Mouse (Mus musculus): ENCODE measurements around the gene Fut1. TPM values are rescaled to one million over a fixed set of nuclear protein-coding genes. Genes with fewer than 3 reads are reported as not detected.
"Not testable (repeated sequence)": the region's sequence is repeated elsewhere in the genome, so short reads cannot be mapped to it uniquely, and the experiment has no call there.

Fut1 gene
- total RNA-seq, 2 experiments from 2014 or later = 0.18 TPM; not detected in 1

DNA sequence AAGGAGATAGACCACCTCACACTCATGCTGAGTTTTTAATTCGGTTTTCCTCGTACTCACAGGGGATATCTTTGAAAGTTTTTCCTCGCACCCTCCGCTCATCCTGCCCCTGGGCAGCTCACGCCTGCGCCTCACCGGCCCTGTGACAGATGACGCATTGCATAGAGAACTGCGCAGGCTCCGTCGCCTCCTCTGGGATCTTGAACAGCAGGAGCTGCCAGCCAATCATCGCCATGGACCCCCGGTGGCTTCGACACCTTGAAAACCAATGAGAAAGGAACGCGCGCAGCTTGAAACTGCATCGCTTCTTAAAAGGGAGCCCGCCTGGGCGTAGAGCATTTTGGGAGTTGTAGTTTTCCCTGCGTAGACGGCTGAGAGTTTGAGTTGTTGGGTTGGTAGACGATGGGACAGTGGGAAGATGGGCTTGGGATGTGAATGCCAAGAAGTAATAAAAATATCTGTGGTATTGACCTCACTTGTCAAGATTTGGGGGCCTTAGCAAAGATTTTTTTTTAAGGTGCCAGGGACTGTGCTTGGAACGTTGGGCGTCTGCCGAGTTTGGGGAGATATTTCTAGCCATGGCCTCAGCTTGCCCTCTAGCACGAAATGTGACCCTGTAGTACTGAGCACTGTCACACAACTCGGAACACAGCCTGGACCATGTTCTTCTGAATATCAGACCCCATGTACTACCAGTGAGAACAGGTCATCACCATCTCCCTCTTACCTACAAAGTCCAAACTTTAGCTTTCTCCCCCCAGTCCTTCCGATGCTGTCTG is 21.7 kb downstream of the Fut1 start:
- peak; percentile 94 to 98 for DNase-seq (ENCODE audit: low spot score in 2 of 2)

GRCm38 (mm10) chr7:45639561-45640027 is 22.5 kb downstream of the Fut1 start, which contains the start of gene Mamstr:
Gene Mamstr, plus strand, starts transcription at chr7:45639977.
- DNase-seq (ENCODE audit: low spot score in 2 of 2) = no peak

DNA sequence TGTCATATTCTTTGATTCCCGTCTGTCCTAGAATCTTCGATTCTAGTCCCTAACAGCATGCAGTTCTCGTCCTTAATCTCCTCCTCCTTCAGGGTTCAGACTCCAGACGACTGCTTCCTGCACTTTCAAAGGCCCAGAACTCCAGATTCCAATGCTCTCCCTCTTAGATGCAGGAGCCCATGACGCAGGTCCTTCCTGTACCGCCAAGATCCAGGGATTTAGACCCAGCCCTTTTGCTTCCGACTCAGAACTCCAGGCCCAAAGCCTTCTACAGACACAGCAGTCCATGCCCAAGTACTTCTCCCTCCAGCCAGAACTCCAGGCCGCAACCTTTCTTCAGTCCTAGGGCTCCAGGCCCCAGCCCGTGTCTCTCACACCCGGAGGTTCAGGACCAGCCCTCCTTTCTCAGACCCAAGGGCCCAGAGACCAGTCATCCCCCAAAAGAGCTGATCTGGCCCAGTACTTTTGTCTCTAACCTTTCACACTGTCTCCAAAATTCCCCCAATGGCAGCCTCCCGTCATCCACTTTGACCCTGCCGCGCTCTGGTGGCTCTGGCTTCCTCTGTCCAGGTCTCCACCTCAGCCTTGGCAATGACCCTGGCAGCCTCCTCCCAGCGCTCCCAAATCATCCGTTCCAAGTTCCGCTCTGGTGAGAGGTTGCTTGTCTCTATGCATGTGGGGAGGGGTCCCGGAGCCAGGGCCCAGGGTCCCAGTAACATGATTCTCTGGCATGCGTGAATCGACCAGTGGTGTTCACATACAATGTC is 23.3 kb downstream of the Fut1 start:
- DNase-seq (ENCODE audit: low spot score in 2 of 2) = no peak

DNA sequence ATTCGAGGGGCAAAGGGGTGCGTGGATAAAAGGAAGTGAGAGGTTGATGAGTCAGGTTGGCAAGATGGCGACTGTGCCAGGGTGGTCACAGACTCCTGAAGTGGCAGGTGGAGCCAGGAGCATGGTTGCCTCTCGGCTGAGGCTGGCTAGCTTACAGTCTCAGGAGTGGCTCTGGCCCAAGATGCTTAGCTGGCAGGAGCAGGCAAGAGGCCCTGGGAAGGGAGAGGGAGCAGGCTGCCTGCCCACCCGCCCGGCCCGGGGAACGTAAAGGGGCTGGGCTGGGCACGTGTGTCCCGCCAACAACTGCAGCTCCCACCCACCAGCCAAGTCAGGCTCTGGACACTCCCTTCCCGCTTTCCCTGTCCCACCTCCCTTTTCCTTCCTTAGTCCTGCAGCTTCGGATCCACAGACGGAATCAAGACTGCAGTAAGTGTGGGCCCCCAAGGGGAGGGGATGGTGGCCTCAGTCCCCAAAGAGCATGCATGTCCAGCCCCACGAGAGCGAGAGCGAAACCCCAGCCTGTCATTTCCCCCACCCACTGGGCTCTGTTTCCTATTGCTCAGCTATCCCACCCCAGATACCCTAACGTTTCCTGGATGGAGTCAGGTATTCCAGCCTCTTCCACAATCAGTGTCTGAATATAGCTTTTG is 24.4 kb downstream of the Fut1 start:
- no peak for DNase-seq (ENCODE audit: low spot score in 2 of 2)

DNA sequence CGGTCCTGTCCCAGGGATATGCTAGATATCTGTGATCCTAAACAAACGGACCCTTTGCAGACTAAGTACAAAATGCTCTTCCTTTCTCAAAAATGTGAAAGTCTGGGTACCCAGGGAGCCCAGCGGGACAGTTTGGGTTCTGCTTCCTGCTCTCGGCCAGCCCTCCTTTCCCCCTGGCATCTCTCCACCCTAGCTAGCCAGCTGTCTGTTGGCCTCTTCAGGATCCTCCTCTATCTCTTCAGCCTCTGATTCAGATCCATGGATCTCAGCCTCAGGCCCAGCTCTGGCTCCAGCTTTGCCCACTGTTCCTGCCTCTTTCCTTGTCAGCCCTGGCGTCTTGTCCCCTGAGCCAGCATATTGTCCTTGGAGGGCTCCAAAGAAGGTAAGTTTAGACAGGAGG is 25.0 kb downstream of the Fut1 start:
- no peak for DNase-seq (ENCODE audit: low spot score in 2 of 2)

DNA sequence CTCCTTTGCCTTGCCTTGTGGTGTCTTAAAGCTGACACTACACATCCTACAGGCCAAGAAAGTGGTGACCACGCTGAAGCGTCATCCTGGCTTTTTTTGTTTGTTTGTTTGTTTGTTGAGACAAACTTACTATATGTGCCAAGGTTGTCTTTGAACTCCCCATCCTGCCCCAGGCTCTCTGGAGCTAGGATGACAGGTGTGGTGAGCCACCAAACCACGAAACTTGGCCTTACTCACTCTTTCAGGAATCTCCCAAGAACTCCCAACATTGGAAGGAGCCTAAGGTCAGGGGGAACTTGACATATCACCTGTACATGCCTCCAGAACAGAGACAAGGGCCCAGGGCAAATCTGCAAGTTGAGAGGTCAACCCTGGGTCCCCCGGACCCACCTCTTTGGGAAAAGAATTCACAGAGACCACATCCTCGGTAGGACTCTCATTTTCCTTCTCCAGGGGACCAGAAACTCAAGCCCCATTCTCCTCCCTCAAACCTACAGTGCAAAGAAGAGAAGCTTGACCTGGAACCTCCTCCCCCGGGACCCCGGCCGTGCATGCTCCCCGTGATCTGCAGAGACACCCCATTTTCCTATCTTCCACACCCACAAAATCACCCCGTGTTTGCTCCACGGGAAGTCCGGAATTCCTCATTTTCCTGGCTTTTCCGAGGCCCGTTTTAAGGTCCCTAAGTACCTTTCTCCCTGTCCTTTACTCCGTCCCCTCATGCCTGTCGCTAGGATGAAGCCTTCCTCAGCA is 25.6 kb downstream of the Fut1 start:
- no peak for DNase-seq (ENCODE audit: low spot score in 2 of 2)

DNA sequence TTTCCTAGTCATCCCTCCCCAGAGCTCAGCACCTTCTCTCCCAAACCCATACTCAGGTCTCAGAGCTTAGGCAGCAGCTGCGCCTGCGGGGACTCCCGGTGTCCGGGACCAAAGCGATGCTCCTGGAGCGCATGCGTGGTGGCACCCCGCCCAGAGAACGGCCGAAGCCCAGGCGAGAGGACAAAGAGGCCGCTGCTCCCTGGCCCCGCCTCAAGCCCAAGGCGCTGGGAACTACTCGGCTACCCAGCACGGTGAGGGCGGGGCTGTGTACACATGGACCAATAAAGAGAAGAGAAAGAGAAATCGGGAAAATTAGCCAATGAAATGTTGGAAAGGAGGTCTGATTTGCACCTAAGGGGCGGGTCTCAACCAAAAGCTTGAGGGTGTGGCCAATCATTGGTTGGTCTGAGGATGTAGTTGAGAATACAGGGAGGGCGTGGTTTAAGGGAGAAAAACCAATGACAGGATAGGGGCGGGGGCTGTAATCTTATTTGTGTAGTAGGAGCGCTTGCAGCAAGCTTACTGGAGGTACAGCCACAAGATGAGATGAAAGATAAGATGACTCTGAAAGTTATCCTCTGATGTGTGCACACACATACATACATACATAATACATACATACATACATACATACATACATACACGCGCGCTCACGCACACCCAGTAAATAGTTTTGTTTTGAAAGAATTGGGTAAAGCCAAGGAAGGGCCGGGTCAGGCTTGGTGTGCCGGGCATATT is 26.5 kb downstream of the Fut1 start:
- peak; percentile 85 to 94 for DNase-seq (ENCODE audit: low spot score in 2 of 2)

DNA sequence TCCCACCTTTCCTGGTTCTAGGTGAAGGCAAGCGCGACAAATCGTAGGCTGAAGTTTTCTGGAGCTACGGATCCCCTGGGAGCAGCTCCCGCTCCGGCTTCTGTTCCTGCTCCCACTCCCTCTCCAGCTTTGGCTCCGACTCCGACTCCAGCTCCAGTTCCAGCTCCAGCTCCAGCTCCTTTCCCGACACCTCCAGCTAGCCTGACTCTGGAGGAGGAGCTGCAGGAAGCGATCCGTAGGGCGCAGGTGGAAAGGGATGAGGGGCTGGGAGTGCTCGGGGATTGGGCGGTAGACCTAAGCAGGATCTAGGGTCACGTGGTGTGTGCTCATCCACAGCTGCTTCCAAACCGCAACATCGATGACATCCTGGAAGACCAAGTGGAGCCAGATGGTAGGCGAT is 27.1 kb downstream of the Fut1 start:
- DNase-seq (ENCODE audit: low spot score in 2 of 2) = peak; percentile 50 to 67

DNA sequence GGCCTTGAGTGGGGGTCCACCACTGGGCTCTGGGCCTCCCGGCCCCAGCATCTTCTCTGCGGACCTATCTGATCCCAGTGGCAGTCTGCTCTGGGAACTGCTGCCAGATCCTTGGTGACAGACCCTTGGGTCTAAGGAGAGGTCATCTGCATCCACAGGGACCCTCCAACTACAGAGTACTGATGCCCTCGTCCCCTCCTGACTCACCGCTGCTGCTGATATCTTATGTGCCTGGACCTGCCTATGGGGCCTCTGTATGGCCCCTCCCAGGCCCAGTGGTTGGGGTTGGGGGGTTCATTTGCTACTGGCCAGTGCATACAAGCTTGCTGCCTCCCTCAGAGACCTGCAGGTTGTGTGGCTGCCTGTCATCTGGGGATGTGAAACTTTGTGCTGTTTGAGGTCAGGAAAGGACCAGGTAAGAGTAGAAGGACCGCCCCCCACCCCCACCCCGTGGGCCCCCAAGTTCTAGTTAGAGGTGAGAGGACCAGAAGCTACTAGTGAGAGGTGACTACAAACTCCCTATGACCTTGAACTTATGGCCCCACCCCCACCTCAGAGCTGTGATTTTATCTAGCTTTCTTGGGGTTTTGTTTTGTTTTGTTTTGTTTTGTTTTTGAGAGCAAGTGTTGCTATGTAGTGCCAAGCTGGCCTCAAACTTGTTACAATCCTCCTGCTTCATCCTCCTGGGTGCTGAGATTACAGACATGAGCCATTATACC is 27.9 kb downstream of the Fut1 start:
- DNase-seq (ENCODE audit: low spot score in 2 of 2) = no peak

- DNase-seq (ENCODE audit: low spot score in 2 of 2) = no peak
Observed at GRCm38 (mm10) chr7:45645591-45645971, 28.5 kb downstream of the Fut1 start.

- no peak for DNase-seq (ENCODE audit: low spot score in 2 of 2)
Observed at GRCm38 (mm10) chr7:45646671-45647070, 29.6 kb downstream of the Fut1 start.

- DNase-seq (ENCODE audit: low spot score in 2 of 2) = no peak
Observed at GRCm38 (mm10) chr7:45649351-45649750, 32.3 kb downstream of the Fut1 start.

DNA sequence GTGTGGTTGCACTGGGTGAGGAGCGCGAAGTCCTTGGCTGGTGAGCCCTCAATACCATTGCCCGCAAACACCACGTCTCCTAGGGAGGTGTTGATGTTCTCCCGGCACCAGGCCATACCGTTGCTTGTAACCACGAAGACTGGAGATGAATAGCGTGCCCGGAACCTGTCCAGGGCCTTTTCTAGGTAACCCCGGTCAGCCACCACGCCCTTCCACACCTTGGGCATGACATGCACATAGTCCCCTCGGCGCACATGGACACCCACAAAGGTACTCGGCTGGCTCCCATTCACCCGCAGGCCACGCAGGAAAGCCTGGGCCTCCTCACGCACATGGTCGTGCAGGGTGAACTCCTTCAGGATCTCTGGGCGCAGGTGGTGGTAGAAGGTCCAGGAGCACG is 33.4 kb downstream of the Fut1 start:
- DNase-seq (ENCODE audit: low spot score in 2 of 2) = not testable (repeated sequence)

- no peak for DNase-seq (ENCODE audit: low spot score in 2 of 2)
Observed at GRCm38 (mm10) chr7:45654424-45655047, 37.4 kb downstream of the Fut1 start.

GRCm38 (mm10) chr7:45660746-45661478 is 43.8 kb downstream of the Fut1 start:
- no peak for DNase-seq (ENCODE audit: low spot score in 2 of 2)

GRCm38 (mm10) chr7:45661702-45662101 is 44.6 kb downstream of the Fut1 start:
- DNase-seq (ENCODE audit: low spot score in 2 of 2) = not testable (repeated sequence)

DNA sequence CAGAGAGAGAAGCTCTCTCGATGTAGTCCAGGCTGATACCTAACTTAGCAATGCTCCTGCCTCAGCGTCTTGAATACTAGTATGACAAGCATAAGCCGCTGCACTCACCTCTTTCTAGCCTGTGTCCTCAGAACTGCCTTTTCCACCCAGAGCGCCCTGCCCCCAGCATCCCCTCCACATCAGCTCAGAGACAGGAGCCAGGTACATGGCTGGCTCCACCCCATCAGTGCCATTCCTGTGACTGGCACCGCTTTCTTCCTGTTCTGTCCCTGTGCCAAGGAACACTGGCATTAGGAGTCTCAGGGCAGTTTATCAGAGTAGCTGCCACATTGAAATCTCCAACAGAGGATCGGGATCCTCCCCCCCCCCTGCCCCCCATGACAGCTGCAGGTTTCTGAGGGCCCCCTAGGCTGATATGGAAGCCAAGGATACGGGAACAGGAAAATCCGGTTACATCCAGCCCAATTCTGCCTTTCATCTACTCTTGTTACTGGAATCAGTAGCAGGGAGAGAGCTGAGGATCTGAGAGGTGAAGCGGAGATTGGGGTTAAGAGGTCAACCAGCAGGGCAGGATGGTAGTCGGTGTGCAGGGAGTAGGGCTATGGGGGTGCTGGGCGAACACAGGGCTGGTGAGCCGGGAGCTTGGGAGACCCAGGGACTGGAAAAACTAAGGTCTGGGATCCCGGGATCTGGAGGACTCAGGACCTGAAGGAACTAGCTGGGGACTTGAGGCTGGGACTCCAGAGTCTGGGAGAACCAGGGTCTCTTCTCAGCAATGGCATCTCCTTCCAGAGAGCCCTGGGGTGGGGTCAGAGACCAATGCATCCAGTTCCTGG is 48.4 kb downstream of the Fut1 start:
- no peak for DNase-seq (ENCODE audit: low spot score in 2 of 2)

DNA sequence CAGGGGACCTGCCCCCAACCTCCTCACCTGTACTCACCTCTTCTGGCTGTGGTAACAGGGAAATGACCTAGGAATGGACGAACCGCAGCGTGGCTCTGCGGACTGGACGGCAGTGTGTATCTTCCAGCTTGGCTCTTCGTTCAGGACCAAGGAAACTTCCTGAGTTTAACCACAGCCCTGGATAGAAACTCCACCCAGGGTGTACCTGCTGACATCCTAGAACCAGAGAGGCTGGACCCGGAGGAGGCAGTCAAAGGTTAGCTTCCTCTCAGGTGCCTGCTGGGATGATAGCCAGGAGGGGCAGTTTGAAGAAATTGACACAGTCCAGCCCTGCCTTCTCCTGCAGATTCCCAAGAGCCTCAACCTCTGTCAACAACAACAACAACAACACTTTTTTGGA is 49.1 kb downstream of the Fut1 start, which contains the start of gene Fut2:
TSS of gene Fut2 (minus strand) at position 234 of the 400 bp plus-strand sequence.
- DNase-seq (ENCODE audit: low spot score in 2 of 2) = no peak

Measured in layer of hippocampus, adult 18-20 months (tissue).